Mouse (Mus musculus) CH12.LX (cell line): ENCODE results near the gene Scaf11.
"Not testable (repeated sequence)": the region's sequence is repeated elsewhere in the genome, so short reads cannot be mapped to it uniquely, and the experiment has no call there.

Experiments used
- CHD2 ChIP-seq: IDR thresholded peaks from 2 replicates; pipeline ENCODE4 v1.6.1; 2011; ENCODE audit warnings: low read length, improper control_type of control experiment
- CTCF ChIP-seq, 2 experiments: IDR thresholded peaks in 1 of 2; conservative IDR thresholded peaks in 1 of 2; 2 replicates each; pipeline ENCODE4 v1.5.1; 2011 to 2012; ENCODE audit warnings: low read depth in 2 of 2, low read length in 2 of 2, improper control_type of control experiment in 1 of 2, inconsistent platforms in 1 of 2, mild to moderate bottlenecking in 1 of 2, moderate library complexity in 1 of 2
- EP300 ChIP-seq: IDR thresholded peaks from 2 replicates; pipeline ENCODE4 v1.6.1; 2011; ENCODE audit warnings: low read length, improper control_type of control experiment
- JUND ChIP-seq: conservative IDR thresholded peaks from 2 replicates; pipeline ENCODE4 v1.6.1; 2011; ENCODE audit warnings: low read depth, low read length, improper control_type of control experiment
- POLR2A ChIP-seq: IDR thresholded peaks from 2 replicates; pipeline ENCODE4 v1.6.1; 2011; ENCODE audit warnings: low read depth, mild to moderate bottlenecking, improper control_type of control experiment, low read length
- USF2 ChIP-seq: conservative IDR thresholded peaks from 2 replicates; pipeline ENCODE4 v1.6.1; 2011; ENCODE audit warnings: low read depth, low read length, improper control_type of control experiment

- TF ChIP-seq JUND; CHD2; CTCF (conservative IDR thresholded peaks at IDR 0.05 in 1 of 2, IDR thresholded peaks at IDR 0.05 in 1 of 2; ENCODE audit: low read depth in 2 of 2, low read length in 2 of 2); POLR2A; USF2; EP300: not testable (repeated sequence)
Measured at GRCm38 (mm10) chr15:96441480-96441879, 19.2 kb downstream of the Scaf11 start.
